Mouse (Mus musculus) neural tube, embryonic 12.5 days (tissue): ENCODE data around the gene Tns4. TPM values are rescaled to one million over a fixed set of nuclear protein-coding genes. Genes with fewer than 3 reads are reported as not detected.

Source experiments
- ATAC-seq: fragments of 200-750 bp; cut with Nextera tagmentation; 2 replicates; pipeline ENCODE4 v1.8.0; 2017; ENCODE audit warnings: low read depth, mild to moderate bottlenecking, moderate TSS enrichment, moderate library complexity; ENCODE audit not compliant: low FRiP score
- H3K27ac ChIP-seq: fragments of 300-500 bp; sonication (generic); 2 replicates; pipeline ENCODE4 v1.5.1; 2016
- H3K27me3 ChIP-seq: fragments of 300-500 bp; sonication (generic); replicated peaks from 2 replicates; pipeline ENCODE4 v1.6.1; 2016; ENCODE audit warnings: mild to moderate bottlenecking
- H3K36me3 ChIP-seq: fragments of 300-500 bp; sonication (generic); 2 replicates; pipeline ENCODE4 v1.6.1; 2016; ENCODE audit warnings: mild to moderate bottlenecking
- H3K4me1 ChIP-seq: fragments of 300-500 bp; sonication (generic); 2 replicates; pipeline ENCODE4 v1.6.1; 2016
- H3K4me2 ChIP-seq: fragments of 300-500 bp; sonication (generic); replicated peaks from 2 replicates; pipeline ENCODE4 v1.6.1; 2016; ENCODE audit warnings: mild to moderate bottlenecking
- H3K4me3 ChIP-seq: fragments of 300-500 bp; sonication (generic); 2 replicates; pipeline ENCODE4 v1.5.1; 2016
- H3K9ac ChIP-seq: fragments of 300-500 bp; sonication (generic); 2 replicates; pipeline ENCODE4 v1.6.1; 2016; ENCODE audit warnings: mild to moderate bottlenecking
- H3K9me3 ChIP-seq: fragments of 300-500 bp; sonication (generic); 2 replicates; pipeline ENCODE4 v1.6.1; 2016; ENCODE audit warnings: mild to moderate bottlenecking
- WGBS: fragments of 180-500 bp; shearing (Covaris S2); methylation state at CpG from one replicate; pipeline ENCODE4 v1.1.7; 2016; 5-methylcytosine and 5-hydroxymethylcytosine counted together
- polyA plus RNA-seq: library from polyadenylated mRNA; unstranded; fragments of >200 nt; fragmentation: Nextera tagmentation; extraction: Ambion mirVana; gene quantifications from 2 replicates; pipeline ENCODE4 v1.2.1, GENCODE M21; 2016

Gene Tns4
- polyA plus RNA-seq, 1 experiment from 2014 or later: 0.22 TPM

DNA sequence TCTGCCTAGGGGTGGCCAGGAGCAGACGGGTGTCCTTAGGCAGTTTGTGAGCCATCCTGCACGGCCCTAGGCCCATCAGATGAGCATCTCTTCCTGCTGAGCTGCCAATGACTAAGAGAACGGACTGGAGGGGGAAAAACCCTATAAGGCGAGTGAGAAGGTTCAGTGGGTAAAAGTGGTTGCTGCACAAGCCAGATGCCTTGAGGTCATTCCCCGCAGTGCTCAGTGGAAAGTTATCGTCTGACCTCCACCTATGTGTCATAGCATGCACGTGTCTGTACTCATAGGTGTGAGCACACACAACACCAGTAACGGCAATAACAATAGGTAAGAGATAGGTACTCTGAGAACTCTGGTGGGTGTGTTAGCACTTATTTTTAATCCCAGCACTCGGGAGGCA is 9.8 kb upstream of the Tns4 start:
- Histone ChIP-seq H3K9me3 (no peaks in the 10 kb centered on the region), H3K4me3 (no peak overlapping the region), H3K27me3 (no peaks in the 10 kb centered on the region), H3K27ac (no peak overlapping the region), H3K4me2 (no peak overlapping the region), H3K36me3 (no peaks in the 10 kb centered on the region), H3K9ac (no peak overlapping the region), H3K4me1 (no peaks in the 10 kb centered on the region)
- no peak for ATAC-seq
- 90% methylated on average over 9 of the region's 9 CpGs for whole genome bisulfite sequencing

DNA sequence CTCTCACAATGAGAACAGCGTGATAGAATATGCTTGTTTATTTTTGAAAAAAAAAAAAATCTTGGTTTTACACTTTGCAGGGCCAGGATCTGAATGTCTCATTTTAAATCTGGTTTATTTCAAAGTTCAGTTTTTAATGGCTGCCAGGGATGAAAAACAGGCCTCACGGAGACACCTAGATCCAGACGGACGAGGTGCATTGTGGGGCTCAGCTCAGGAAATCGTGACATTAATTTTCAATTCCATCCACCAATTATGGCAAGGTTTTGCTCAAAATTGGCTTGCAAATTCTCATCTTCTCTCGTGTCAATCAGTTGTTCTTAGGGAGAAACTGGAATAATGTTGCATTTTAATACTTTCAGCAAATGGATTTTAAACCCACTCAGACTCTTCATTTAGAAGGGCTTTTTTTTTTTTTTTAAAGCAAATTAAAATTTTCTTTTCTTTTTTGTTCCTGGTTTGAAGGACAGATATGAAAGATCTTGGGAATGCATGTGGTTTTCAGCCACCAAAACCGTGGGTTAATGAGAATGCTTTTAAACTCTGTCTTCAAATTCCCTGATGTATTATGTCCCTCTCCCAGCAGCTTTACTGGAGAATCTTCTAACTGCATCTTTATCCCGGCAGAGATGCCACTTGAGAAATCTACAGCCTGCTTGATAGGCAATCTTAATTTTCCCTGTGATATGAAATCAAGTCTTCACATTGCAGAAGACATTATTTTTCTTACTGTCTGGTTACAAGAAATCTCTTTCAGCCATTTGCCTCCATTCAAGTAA is 8.1 kb upstream of the Tns4 start:
- H3K9me3 ChIP-seq: no peaks in the 10 kb centered on the region
- no peak overlapping the region for H3K9ac ChIP-seq
- no peak overlapping the region for H3K27ac ChIP-seq
- H3K27me3 ChIP-seq: no peaks in the 10 kb centered on the region
- no peaks in the 10 kb centered on the region for H3K4me1 ChIP-seq
- H3K4me2 ChIP-seq: no peak overlapping the region
- no peak for ATAC-seq
- no peaks in the 10 kb centered on the region for H3K36me3 ChIP-seq
- H3K4me3 ChIP-seq: no peak overlapping the region
- WGBS: 81% methylated on average over 8 of the region's 8 CpGs

DNA sequence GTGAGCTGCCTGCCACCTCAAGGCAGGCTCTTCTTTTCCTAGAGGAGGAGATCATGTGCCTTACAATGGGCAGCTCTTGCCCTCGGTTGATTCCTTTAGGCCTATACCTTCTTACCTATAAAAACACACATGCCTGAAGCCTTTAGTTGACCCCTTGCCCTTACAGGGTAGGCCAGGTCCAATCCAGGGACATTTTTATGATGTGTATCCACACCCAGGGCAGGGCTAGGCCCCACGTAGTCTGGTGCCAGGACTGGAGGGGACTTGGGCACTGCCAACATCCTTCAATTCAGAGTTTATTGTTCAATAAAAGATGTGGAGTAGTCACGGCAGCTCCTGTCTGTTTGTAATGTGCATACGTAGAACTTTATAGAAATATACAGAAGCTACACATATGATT is 7.3 kb upstream of the Tns4 start:
- H3K27me3 ChIP-seq: no peaks in the 10 kb centered on the region

DNA sequence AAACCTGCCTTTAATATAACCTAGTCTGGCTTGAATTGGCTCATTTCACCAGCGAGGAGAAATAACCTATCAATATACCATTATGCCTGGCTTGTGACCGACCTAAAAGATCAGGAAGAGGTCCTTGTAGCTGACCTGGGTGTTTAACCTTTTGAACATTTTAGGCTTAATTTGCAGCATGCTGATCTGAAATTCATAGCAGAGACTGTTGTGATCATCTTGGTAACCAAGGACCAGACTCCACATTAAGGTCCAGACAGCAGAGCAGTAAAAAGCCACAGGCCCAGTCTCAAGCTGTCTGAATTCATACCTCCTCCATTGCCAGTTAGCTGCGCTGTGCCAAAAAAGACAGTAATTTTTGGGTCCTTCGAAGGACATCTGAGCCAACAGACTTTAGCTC is 6.7 kb upstream of the Tns4 start:
- Histone ChIP-seq H3K9me3 (no peaks in the 10 kb centered on the region), H3K4me1 (no peaks in the 10 kb centered on the region), H3K36me3 (no peaks in the 10 kb centered on the region), H3K9ac (no peak overlapping the region), H3K27me3 (no peaks in the 10 kb centered on the region), H3K4me2 (no peak overlapping the region), H3K27ac (no peak overlapping the region), H3K4me3 (no peak overlapping the region)
- 67% methylated on average over 4 of the region's 4 CpGs for WGBS
- ATAC-seq: no peak

More for the DNA sequence above, 7.3 kb upstream of the Tns4 start:
- ATAC-seq: no peak
- no peaks in the 10 kb centered on the region for H3K36me3 ChIP-seq
- no peak overlapping the region for H3K27ac ChIP-seq
- WGBS: 78% methylated on average over 4 of the region's 4 CpGs
- no peaks in the 10 kb centered on the region for H3K4me1 ChIP-seq
- no peaks in the 10 kb centered on the region for H3K9me3 ChIP-seq
- H3K9ac ChIP-seq: no peak overlapping the region
- H3K4me2 ChIP-seq: no peak overlapping the region
- no peak overlapping the region for H3K4me3 ChIP-seq

DNA sequence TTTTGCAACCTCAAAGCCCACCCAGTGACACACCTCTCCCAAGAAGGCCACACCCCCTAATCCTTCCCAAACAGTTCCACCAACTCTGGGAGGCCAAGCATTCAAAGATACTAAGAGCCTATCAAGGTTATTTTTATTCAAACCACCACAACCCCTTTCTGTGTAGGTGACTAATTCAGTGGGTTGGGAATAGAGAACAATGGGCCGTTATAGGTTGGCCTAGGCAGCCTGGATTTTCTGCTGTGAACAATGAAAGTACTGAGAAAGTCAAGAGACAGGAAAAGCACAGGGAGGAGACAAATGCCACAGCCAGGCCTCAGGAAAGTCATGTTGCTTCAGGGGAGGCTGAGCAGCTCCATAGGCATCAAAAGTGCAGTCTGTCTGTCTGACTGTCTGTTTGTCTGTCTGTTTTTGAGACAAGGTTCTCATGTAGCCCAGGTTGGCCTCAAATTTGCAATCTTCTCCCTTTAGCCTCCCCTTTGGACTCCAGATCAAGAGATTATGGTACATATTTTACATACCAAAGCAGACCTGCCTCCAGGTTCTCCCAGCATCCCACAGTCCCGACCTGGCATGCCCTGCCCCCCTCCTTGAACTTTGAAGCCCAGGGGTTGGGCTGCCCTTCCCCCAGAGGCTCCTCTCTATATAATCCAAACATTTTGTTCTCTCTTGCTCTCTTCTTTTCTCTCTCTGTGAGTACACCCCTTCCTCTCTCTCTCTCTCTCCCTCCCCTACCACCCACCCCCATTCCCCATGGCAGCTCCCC is 6.0 kb upstream of the Tns4 start:
- Histone ChIP-seq H3K9ac (no peak overlapping the region), H3K4me1 (no peaks in the 10 kb centered on the region), H3K9me3 (no peaks in the 10 kb centered on the region), H3K27ac (no peak overlapping the region), H3K4me2 (no peak overlapping the region), H3K4me3 (no peak overlapping the region), H3K27me3 (no peaks in the 10 kb centered on the region), H3K36me3 (no peaks in the 10 kb centered on the region)
- 48% methylated on average over 2 of the region's 2 CpGs for WGBS
- no peak for ATAC-seq

DNA sequence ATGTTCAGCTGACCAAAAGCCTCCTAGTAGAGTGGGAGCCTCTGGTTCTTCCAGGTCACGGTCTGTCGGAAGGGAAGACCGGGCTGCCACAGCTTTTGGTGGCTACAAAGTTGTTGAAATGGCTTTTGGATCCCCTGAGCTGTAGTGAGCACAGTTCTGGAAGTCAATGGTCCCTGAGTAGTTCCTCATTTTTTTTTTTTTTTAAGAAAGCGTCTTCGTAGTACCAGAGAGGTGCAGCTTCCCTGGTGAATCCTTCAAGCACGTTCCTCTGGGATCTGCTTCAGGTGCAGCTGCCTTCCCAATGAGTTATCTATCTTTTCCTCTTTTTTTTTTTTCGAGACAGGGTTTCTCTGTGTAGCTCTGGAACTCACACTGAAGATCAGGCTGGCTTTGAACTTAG is 4.6 kb upstream of the Tns4 start:
- 90% methylated on average over 7 of the region's 7 CpGs for WGBS
- no peak overlapping the region for H3K4me3 ChIP-seq
- no peak overlapping the region for H3K27ac ChIP-seq
- no peaks in the 10 kb centered on the region for H3K4me1 ChIP-seq
- no peak overlapping the region for H3K9ac ChIP-seq
- H3K4me2 ChIP-seq: no peak overlapping the region
- ATAC-seq: no peak
- H3K9me3 ChIP-seq: no peaks in the 10 kb centered on the region
- no peaks in the 10 kb centered on the region for H3K36me3 ChIP-seq
- H3K27me3 ChIP-seq: no peaks in the 10 kb centered on the region

DNA sequence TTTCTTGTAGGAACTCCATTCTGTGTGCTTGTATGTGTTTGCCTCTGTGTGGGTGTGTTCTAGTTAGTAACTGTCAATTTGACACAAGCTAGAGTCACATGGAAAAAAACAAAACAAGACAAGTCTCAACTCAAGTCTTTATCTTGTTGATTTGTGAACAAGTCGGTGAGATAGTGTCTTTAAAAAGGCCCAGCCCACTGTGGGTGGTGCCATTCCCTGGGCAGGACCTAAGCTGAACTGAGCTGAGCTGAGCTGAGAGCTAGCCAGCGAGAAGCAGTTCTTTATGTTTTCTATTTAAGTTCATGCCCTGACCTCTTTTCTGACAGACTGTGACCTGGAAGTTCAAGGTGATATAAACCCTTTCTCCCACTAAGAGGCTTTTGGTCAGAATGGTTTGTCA is 2.6 kb upstream of the Tns4 start:
- no peak for ATAC-seq
- 78% methylated on average over 2 of the region's 2 CpGs for WGBS
- H3K4me1 ChIP-seq: no peaks in the 10 kb centered on the region

DNA sequence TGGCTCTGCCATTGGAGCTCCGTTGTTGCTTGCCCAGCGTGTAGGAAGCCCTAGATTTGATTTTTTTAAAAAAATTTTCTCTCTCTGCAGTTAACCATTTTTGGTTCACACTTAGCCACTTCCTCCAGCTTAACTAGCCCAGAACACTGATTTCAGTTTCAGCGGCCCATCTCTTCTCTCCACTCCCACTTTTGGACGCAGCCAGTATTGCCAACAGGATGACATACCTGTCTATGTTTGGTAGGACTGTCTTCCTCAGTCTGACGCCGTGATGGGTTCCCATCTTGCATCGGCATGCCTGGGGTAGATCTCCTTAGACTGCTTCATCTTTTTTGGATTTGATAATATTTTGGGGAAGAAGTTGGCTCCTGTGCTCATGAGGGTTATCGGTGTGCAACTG is 1.3 kb upstream of the Tns4 start:
- WGBS: 92% methylated on average over 8 of the region's 8 CpGs
- H3K4me2 ChIP-seq: no peak overlapping the region
- no peaks in the 10 kb centered on the region for H3K9me3 ChIP-seq
- no peaks in the 10 kb centered on the region for H3K36me3 ChIP-seq
- H3K27ac ChIP-seq: no peak overlapping the region
- no peak overlapping the region for H3K9ac ChIP-seq
- no peak overlapping the region for H3K4me3 ChIP-seq
- no peaks in the 10 kb centered on the region for H3K4me1 ChIP-seq
- ATAC-seq: no peak
- no peaks in the 10 kb centered on the region for H3K27me3 ChIP-seq

More for the DNA sequence above, 2.6 kb upstream of the Tns4 start:
- H3K27ac ChIP-seq: no peak overlapping the region
- H3K4me2 ChIP-seq: no peak overlapping the region
- H3K36me3 ChIP-seq: no peaks in the 10 kb centered on the region
- no peaks in the 10 kb centered on the region for H3K27me3 ChIP-seq
- no peak overlapping the region for H3K9ac ChIP-seq
- H3K4me3 ChIP-seq: no peak overlapping the region
- H3K9me3 ChIP-seq: no peaks in the 10 kb centered on the region

DNA sequence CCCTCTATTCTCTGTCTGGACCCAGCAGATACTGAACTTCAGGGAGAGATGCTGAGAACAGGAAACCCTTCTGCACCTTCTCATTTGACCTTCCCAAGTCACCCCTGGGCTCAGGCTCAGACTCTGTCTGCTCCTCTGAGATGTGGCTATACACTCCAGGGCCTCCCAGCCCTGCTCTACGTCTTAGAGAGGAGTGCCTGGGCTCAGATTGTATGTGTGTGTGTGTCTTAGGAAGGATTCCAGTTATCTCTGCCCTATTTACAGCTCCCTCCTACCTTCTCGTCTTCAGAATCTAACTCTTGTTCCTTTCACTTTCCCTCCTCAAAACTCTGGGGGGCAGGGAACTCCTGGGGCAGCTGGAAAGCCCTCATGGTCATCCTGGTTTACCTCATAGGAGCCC is 620 bp downstream of the Tns4 start:
- Histone ChIP-seq H3K4me2 (no peak overlapping the region), H3K9ac (no peak overlapping the region), H3K27ac (no peak overlapping the region), H3K4me1 (no peaks in the 10 kb centered on the region), H3K4me3 (no peak overlapping the region), H3K9me3 (no peaks in the 10 kb centered on the region), H3K36me3 (no peaks in the 10 kb centered on the region), H3K27me3 (no peaks in the 10 kb centered on the region)
- 64% methylated on average over 2 of the region's 2 CpGs for WGBS
- ATAC-seq: no peak

DNA sequence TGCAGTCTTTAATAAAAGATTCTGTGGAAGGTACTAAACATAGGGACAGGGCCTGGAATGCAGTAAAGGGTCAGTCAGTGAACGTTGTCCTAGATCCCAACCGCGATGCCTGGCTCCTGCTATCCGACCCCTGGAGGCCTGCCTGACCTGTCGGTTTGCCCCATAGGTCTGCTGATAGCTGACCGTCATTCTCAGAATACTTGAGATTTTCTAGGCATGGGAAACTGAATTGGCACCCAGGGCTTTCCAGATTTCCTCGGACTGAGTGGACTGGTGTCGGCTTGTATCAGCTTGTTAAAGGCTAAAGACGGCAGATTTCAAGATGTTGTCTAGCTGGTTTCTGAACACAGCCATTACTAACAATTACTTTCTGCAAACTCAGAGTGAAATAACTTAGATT is 4.7 kb downstream of the Tns4 start:
- no peaks in the 10 kb centered on the region for H3K4me1 ChIP-seq
- 84% methylated on average over 9 of the region's 9 CpGs for WGBS

DNA sequence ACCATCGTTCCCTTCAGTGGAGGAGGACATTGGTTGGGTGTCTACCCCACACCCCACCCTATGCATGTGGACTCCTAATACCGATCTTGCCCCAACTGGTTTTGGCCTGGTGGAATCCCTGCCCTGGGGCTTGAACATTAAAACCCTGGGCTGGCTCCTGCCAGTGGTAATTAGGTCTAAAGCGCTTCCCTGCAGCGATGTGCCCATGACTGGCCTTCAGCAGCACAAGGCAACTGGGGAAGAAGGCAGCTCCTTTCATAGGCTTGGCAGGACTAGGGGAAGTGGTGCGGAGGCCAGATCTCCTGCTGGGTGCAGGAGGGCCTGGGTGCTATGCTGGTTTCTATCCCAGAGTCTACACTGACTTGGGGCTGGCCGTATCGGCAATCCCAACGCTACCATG is 5.6 kb downstream of the Tns4 start:
- Histone ChIP-seq H3K4me3 (no peak overlapping the region), H3K4me2 (no peak overlapping the region)
- 94% methylated on average over 8 of the region's 8 CpGs for WGBS

More for the DNA sequence above, 4.7 kb downstream of the Tns4 start:
- Histone ChIP-seq H3K36me3 (no peaks in the 10 kb centered on the region), H3K4me2 (no peak overlapping the region), H3K9me3 (no peaks in the 10 kb centered on the region), H3K9ac (no peak overlapping the region), H3K27me3 (no peaks in the 10 kb centered on the region), H3K4me3 (no peak overlapping the region), H3K27ac (no peak overlapping the region)
- ATAC-seq: no peak

DNA sequence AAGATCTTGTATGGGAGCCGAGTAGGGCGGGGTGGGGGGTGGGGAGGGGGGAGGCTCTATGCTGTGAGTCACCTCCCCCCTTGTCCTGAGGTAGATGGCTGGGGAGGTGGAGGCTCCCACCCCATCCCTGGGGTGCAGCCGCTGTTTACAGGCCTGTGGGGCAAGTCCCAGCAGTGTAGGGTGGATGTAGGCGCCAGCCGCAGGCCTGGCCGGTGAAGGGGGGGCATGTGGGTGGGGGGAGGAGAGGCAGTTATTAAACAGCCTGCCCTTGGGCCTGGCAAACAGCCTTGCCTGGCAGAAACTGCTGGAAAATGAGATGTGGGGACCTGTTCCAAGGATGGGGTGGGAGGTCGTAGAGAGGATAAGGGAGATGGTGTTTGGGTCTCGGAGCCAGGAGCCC is 7.0 kb downstream of the Tns4 start:
- Histone ChIP-seq H3K4me3 (no peak overlapping the region), H3K27me3 (no peaks in the 10 kb centered on the region), H3K36me3 (no peaks in the 10 kb centered on the region), H3K9me3 (no peaks in the 10 kb centered on the region), H3K27ac (no peak overlapping the region), H3K4me1 (no peaks in the 10 kb centered on the region), H3K4me2 (no peak overlapping the region), H3K9ac (no peak overlapping the region)
- whole genome bisulfite sequencing: 67% methylated on average over 8 of the region's 8 CpGs
- no peak for ATAC-seq

More for the DNA sequence above, 5.6 kb downstream of the Tns4 start:
- Histone ChIP-seq H3K27me3 (no peaks in the 10 kb centered on the region), H3K4me1 (no peaks in the 10 kb centered on the region), H3K27ac (no peak overlapping the region), H3K9me3 (no peaks in the 10 kb centered on the region), H3K9ac (no peak overlapping the region), H3K36me3 (no peaks in the 10 kb centered on the region)
- ATAC-seq: no peak

DNA sequence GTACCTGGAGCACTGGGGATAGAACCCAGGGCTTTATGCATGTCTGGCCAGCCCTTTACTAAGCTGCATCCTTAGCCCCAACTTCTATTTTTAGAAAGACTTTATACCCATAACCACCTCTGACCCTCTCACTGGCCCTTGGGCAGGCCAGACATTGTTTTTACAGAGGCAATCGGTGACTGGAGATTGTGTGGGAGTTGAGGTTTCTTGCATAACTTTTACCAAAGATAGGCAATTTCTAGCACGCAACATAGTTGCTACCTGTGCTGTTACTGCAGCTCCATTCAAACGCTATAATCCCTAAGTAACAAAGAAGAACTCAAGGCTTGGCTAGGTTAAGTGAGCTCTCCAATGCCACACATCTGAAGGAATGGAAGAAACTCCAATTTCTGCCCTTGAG is 7.5 kb downstream of the Tns4 start:
- H3K36me3 ChIP-seq: no peaks in the 10 kb centered on the region
- H3K9ac ChIP-seq: no peak overlapping the region
- H3K27ac ChIP-seq: no peak overlapping the region
- no peak for ATAC-seq
- no peak overlapping the region for H3K4me2 ChIP-seq
- H3K4me3 ChIP-seq: no peak overlapping the region
- 80% methylated on average over 3 of the region's 3 CpGs for WGBS
- no peaks in the 10 kb centered on the region for H3K4me1 ChIP-seq
- H3K9me3 ChIP-seq: no peaks in the 10 kb centered on the region
- no peaks in the 10 kb centered on the region for H3K27me3 ChIP-seq
